Mouse (Mus musculus) kidney, embryonic 14.5 days (tissue): ENCODE results near the gene Mapk8ip1. TPM values are rescaled to one million over a fixed set of nuclear protein-coding genes. Genes with fewer than 3 reads are reported as not detected.

Experiments used
- ATAC-seq: fragments of 200-750 bp; cut with Nextera tagmentation; 2 replicates; pipeline ENCODE4 v1.8.0; 2017; ENCODE audit warnings: moderate number of reproducible peaks, mild to moderate bottlenecking, moderate TSS enrichment, moderate library complexity; ENCODE audit not compliant: low FRiP score, low TSS enrichment
- H3K27ac ChIP-seq: fragments of 300-500 bp; sonication (generic); 2 replicates; pipeline ENCODE4 v1.5.1; 2014; ENCODE audit warnings: low read depth, mild to moderate bottlenecking, low read length, moderate library complexity, mixed read lengths
- H3K27me3 ChIP-seq: fragments of 300-500 bp; sonication (generic); 2 replicates; pipeline ENCODE4 v1.6.1; 2014; ENCODE audit warnings: mild to moderate bottlenecking, low read length; ENCODE audit not compliant: control insufficient read depth, insufficient read depth
- H3K36me3 ChIP-seq: fragments of 300-500 bp; sonication (generic); 2 replicates; pipeline ENCODE4 v1.6.1; 2014; ENCODE audit warnings: low read length, mixed read lengths; ENCODE audit not compliant: control insufficient read depth, insufficient read depth
- H3K4me1 ChIP-seq: fragments of 300-500 bp; sonication (generic); 2 replicates; pipeline ENCODE4 v1.6.1; 2014; ENCODE audit warnings: low read length, mixed read lengths; ENCODE audit not compliant: control insufficient read depth, insufficient read depth
- H3K4me2 ChIP-seq: fragments of 300-500 bp; sonication (generic); replicated peaks from 2 replicates; pipeline ENCODE4 v1.6.1; 2014; ENCODE audit warnings: low read depth, mild to moderate bottlenecking, low read length
- H3K4me3 ChIP-seq: fragments of 300-500 bp; sonication (generic); 2 replicates; pipeline ENCODE4 v1.5.1; 2014; ENCODE audit warnings: mild to moderate bottlenecking, low read length
- H3K9ac ChIP-seq: fragments of 300-500 bp; sonication (generic); 2 replicates; pipeline ENCODE4 v1.6.1; 2014; ENCODE audit warnings: low read depth, mild to moderate bottlenecking, low read length, moderate library complexity
- H3K9me3 ChIP-seq: fragments of 300-500 bp; sonication (generic); 2 replicates; pipeline ENCODE4 v1.6.1; 2016; ENCODE audit warnings: low read length; ENCODE audit not compliant: control insufficient read depth
- WGBS: fragments of 180-500 bp; shearing (Covaris S2); extraction: QIAGEN DNeasy Blood & Tissue Kit; methylation state at CpG from one replicate; pipeline ENCODE4 v1.1.7; 2014; 5-methylcytosine and 5-hydroxymethylcytosine counted together
- polyA plus RNA-seq: library from polyadenylated mRNA; unstranded; fragments of >200 nt; fragmentation: Nextera tagmentation; extraction: Ambion mirVana; gene quantifications from 2 replicates; pipeline ENCODE4 v1.2.1, GENCODE M21; 2014

The Mapk8ip1 gene
- polyA plus RNA-seq, 1 experiment from 2014 or later = 15.6 TPM

DNA sequence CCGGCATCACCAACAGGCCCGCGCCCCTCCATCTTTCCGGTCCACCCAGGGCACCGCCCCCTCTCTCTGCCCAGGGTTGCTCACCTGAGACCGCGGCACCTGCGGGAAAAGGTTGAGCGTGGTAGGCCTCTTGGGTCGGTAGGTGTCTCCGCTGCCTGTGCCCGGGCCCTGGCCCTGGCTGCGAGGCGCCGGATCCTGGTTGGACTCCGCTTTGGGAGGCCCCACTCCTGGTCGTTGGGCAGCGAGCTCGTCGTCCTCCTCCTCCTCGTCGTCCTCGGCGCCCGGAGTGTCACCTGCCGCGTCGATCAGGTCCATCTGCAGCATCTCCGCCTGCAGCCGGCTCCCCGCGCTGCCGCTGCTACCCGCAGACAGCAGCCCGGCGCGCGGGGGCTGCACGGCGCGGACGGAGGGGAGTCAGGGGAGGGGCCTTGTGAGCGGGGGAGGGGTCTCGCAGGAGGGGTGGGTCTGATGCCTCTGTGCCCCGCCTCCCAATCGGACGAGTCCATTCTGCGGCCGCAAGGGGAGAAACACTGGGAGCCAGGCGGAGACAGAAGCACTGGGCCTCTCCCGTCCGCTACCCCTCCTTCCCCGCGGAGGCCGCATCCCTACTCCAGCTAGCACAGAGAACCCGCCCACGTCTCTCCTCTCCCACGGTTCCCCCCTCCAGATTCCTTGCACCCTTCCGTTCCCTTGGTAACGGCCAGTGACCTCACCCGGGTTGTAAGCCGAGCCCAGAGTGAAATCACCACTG is 12.0 kb downstream of the Mapk8ip1 start:
- ATAC-seq = peak; percentile 94
- under 1% methylated on average over 56 of the region's 62 CpGs for whole genome bisulfite sequencing
- H3K36me3 ChIP-seq = peaks cover 34% of the 10 kb centered on the region
- peak overlapping the region; percentile 44 for H3K9ac ChIP-seq
- H3K9me3 ChIP-seq = no peaks in the 10 kb centered on the region
- H3K4me2 ChIP-seq = peak overlapping the region; percentile 50
- H3K27ac ChIP-seq = peak overlapping the region; percentile 70; the same call in 1 of the 2 replicates
- no peaks in the 10 kb centered on the region for H3K27me3 ChIP-seq
- peaks cover 41% of the 10 kb centered on the region for H3K4me1 ChIP-seq
- peak overlapping the region; percentile 46 for H3K4me3 ChIP-seq

DNA sequence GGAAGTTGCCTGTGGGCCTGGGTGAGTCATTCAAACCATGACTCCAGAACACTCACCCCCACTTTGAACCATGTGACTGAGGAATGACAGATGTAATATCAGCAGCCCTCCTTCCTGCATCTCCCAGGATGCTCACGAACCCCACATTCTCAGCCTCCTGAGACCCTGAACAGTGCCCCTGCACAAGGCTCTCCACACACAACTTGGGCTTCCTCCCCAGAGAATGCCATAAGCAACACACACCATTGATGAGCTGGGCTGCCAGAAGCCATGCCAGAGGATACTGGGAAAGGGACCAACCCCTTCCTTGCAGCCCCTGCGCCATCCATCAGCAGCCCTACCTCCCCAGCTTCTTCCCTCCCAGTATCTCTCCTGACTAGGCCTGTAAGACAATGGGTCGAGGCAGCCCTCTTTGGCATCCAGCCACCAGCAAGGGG is 13.0 kb downstream of the Mapk8ip1 start:
- Histone ChIP-seq H3K9me3 (no peaks in the 10 kb centered on the region), H3K4me1 (peaks cover 39% of the 10 kb centered on the region), H3K9ac (peak overlapping the region; percentile 44; the same call in 1 of the 2 replicates), H3K4me2 (peak overlapping the region; percentile 50), H3K4me3 (peak overlapping the region; percentile 46), H3K27ac (no peak overlapping the region), H3K27me3 (no peaks in the 10 kb centered on the region), H3K36me3 (peaks cover 42% of the 10 kb centered on the region)
- ATAC-seq = no peak
- 58% methylated on average over 3 of the region's 3 CpGs for whole genome bisulfite sequencing

GRCm38 (mm10) chr2:92387646-92388045 is 13.4 kb downstream of the Mapk8ip1 start:
- no peak overlapping the region for H3K27ac ChIP-seq
- no peaks in the 10 kb centered on the region for H3K27me3 ChIP-seq
- H3K4me2 ChIP-seq = peak overlapping the region; percentile 50; the same call in 1 of the 2 replicates
- no peak for ATAC-seq
- no peaks in the 10 kb centered on the region for H3K9me3 ChIP-seq
- no peak overlapping the region for H3K4me3 ChIP-seq
- H3K4me1 ChIP-seq = peaks cover 35% of the 10 kb centered on the region
- H3K36me3 ChIP-seq = peaks cover 46% of the 10 kb centered on the region
- no peak overlapping the region; the same call in 1 of the 2 replicates for H3K9ac ChIP-seq
- WGBS = 88% methylated on average over 4 of the region's 4 CpGs

DNA sequence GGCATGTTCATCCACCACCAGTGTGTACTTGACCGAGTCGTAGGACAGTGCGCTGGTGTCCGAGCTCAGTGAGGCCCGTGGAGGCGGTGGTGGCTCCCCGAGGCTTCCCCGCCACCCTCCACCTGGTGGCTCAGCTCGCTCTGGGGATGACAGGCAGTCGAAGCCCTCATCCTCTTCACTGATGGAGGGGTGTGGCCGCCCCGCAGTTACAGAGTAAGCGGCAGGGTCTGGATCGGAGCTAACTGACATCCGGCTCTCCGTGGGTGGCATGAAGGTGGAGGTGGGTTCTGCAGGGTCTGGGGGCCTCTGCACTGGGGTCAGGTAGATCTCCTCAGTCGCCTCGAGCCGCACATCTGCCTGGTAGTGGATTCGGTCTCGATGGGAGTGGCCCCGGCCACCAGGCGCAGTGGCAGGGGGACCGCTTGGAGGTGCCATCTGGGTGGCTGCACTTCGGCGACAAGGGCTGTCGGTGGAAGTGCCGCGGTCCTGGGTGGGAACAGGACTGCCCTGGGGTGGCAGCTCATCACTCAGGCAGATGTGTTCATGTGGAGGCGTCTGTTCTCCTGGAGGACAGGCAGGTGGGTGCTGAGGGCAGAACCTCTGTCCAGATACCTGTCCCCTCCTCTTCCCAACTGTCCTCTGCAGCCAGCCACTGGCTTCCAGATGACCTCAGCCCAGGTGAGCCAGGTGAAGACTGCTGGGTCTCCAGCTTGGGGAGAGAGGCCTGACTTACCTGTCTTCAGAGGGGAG is 14.1 kb downstream of the Mapk8ip1 start:
- 90% methylated on average over 30 of the region's 30 CpGs for WGBS
- Histone ChIP-seq H3K4me3 (no peak overlapping the region), H3K4me2 (no peak overlapping the region), H3K36me3 (peaks cover 53% of the 10 kb centered on the region), H3K27me3 (no peaks in the 10 kb centered on the region), H3K27ac (no peak overlapping the region), H3K9ac (no peak overlapping the region), H3K9me3 (no peaks in the 10 kb centered on the region), H3K4me1 (peaks cover 29% of the 10 kb centered on the region)
- no peak for ATAC-seq

GRCm38 (mm10) chr2:92385113-92386051 is 15.7 kb downstream of the Mapk8ip1 start:
- Histone ChIP-seq H3K27me3 (no peaks in the 10 kb centered on the region), H3K4me2 (no peak overlapping the region), H3K9me3 (no peaks in the 10 kb centered on the region), H3K9ac (no peak overlapping the region), H3K36me3 (peaks cover 62% of the 10 kb centered on the region), H3K4me3 (no peak overlapping the region), H3K27ac (no peak overlapping the region), H3K4me1 (peaks cover 16% of the 10 kb centered on the region)
- 87% methylated on average over 22 of the region's 22 CpGs for WGBS
- no peak for ATAC-seq

DNA sequence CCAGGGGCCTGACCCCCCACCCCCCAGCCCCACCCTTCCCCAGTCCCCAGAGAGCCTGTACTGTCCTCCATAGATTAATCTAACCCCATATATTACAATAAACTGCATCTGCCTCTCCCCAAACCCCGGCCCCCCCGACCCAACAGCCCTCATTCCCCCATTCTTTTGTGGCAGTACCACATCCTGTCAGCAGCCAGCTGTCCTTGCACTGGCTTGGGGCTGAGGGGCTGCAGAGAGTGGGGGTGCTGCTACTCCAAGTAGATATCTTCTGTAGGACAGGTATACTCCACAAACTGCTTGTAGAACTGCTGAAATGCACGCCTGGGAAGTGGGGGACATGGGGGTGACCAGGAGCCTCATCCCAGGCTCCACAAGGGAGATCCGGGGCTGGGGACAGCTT is 17.0 kb downstream of the Mapk8ip1 start:
- Histone ChIP-seq H3K27me3 (no peaks in the 10 kb centered on the region), H3K9ac (no peak overlapping the region), H3K4me2 (no peak overlapping the region), H3K4me1 (peaks cover 8% of the 10 kb centered on the region), H3K36me3 (peaks cover 71% of the 10 kb centered on the region), H3K27ac (no peak overlapping the region), H3K4me3 (no peak overlapping the region), H3K9me3 (no peaks in the 10 kb centered on the region)
- WGBS = 83% methylated on average over 4 of the region's 4 CpGs
- no peak for ATAC-seq

DNA sequence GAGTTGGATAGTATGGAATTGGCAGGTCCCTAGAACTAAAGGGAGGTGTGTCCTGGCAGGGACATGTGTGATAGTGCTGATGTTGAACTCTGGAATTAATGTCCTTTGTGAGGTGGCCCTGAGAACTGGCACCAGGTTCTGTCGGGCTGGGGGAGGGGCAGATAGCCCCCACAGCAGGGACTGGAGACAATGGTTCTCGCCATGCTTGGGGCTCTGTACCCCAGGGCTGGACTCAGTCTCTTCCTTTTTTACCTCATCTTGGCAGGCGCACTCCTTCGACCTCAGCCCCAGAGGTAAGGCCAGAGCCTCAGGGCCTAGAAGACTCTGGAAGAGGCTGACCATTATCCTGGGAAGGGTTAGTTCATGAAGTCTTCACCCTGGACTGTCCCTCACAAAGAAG is 18.3 kb downstream of the Mapk8ip1 start:
- H3K9ac ChIP-seq = no peak overlapping the region
- no peak for ATAC-seq
- peaks cover 85% of the 10 kb centered on the region for H3K36me3 ChIP-seq
- no peaks in the 10 kb centered on the region for H3K4me1 ChIP-seq
- no peak overlapping the region for H3K27ac ChIP-seq
- WGBS = 83% methylated on average over 4 of the region's 4 CpGs
- no peaks in the 10 kb centered on the region for H3K27me3 ChIP-seq
- H3K4me3 ChIP-seq = no peak overlapping the region
- H3K9me3 ChIP-seq = no peaks in the 10 kb centered on the region
- H3K4me2 ChIP-seq = no peak overlapping the region

- Histone ChIP-seq H3K4me1 (no peaks in the 10 kb centered on the region), H3K9ac (no peak within 1 kb of the TSS), H3K9me3 (no peaks in the 10 kb centered on the region), H3K4me2 (no peak within 1 kb of the TSS), H3K4me3 (no peak within 1 kb of the TSS), H3K36me3 (peaks cover 85% of the 10 kb centered on the region), H3K27me3 (no peaks in the 10 kb centered on the region), H3K27ac (no peak within 1 kb of the TSS)
- no peak for ATAC-seq
- 90% methylated on average over 5 of the region's 5 CpGs for WGBS
These were observed 19.0 kb downstream of the Mapk8ip1 start, which contains the start of gene 1700029I15Rik for GRCm38 (mm10) chr2:92381901-92382588. Gene 1700029I15Rik (plus strand): TSS chr2:92382538.
